Mouse (Mus musculus) 416B (cell line): ENCODE results near the gene Ube2i.
"Not testable (repeated sequence)": the region's sequence is repeated elsewhere in the genome, so short reads cannot be mapped to it uniquely, and the experiment has no call there.

Experiments
- DNase-seq: peaks from one replicate; pipeline ENCODE4 v3.0.0; 2011; ENCODE audit warnings: low read depth

Gene Ube2i

DNA sequence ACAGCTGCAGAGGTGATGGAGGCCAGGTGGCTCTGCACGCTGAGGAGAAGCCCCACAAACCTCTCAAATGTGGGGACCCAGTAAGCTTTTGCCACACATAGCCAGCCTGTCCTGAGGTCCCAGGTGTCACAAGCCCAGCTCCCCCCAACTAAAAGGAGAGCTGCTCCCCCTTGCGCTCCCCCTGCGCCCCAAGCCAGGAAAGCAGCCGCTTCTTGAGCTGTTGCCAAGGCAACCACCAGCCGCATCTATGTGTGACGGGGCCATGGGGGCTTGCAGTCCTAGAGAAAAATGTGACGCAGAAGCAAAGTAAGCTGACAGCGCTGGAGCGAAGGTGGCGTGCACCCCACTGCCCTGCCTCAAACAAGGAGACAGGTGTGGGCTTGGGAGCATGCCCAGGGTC is 20.7 kb downstream of the Ube2i start:
- no peak for DNase-seq

- no peak for DNase-seq
Observed at GRCm38 (mm10) chr17:25252643-25253042, 21.8 kb downstream of the Ube2i start.

DNA sequence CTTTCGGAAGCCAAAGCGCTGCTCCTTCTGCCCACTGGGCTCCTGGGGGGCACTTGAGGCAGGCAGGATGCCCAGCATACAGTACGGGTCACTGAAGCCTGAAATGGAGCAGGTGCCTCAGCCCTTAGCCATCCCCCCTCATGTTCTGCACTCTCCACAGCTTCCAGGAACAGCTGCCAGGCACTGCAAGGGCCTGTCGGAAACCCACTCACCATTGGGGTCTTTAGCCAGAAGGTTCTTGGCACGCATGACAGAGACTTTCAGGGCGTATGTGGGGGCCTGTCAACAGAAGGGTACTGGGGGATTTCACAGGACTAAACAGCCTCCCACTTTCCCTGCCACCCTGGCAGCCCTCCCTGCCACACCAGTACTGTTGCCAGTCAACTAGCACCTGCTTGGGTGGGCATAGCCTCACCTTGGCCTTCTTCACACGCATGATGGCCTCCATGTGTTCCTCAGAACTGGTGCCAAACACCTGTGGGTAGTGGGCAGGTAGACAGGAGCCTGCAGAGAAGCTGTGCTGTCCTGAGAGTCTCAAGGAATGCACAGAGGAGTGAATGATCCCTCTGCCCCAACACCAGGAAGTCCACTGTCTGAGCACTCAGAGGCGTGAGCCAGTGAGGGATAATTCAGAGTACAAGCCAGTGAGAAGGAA is 24.1 kb downstream of the Ube2i start:
- DNase-seq = no peak

GRCm38 (mm10) chr17:25248033-25248750 is 26.2 kb downstream of the Ube2i start:
- DNase-seq = peak; percentile 83

- no peak for DNase-seq
Observed at GRCm38 (mm10) chr17:25244239-25244638, 30.2 kb downstream of the Ube2i start.

- no peak for DNase-seq
Observed at GRCm38 (mm10) chr17:25243131-25243780, 31.2 kb downstream of the Ube2i start.

GRCm38 (mm10) chr17:25239695-25240636 is 34.5 kb downstream of the Ube2i start, which contains the start of the genes Gnptg and Tsr3:
Gene Gnptg (minus strand): TSS chr17:25240124.
Gene Tsr3 (plus strand): TSS chr17:25240170.
- DNase-seq = peak; percentile 92

DNA sequence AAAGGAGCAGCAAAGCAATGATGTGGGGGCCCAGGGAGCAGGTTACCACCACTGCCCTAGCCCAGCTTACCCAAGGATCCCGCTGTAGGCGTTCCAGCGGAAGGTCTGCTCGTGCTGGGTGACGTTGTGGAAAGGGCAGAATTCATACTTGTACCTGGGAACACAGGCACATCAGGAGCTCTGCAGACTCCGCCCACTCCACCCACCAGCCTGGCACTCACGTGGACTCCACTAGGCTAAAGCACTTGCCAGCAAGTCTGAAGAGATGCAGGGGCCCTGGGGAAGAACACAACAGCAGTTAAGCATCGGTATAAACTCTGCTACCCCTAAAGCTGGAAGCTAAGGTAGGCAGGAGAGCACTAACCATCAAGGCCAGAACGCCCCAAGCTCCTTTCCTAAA is 38.8 kb downstream of the Ube2i start:
- DNase-seq = no peak

- not testable (repeated sequence) for DNase-seq
Observed at GRCm38 (mm10) chr17:25231621-25232020, 42.8 kb downstream of the Ube2i start.

DNA sequence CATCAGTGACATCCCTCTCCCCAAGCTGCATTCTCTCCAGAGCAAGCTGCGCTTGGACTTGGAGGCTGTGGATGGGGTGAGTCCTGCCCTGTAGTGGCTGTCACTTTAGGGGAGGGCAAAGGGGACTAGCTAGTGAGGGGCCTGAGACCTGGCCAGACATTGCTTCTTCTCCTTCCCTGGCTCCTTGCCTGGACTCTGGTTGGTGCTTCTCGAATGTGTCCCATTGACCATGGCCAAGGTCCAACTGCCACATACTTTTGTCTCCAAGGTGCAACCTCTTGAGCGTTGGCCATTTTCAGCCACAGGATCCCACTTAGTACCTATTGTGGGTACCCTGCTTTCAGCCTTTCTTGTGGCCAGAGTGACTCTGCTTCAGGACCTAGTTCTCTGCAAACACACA is 43.7 kb downstream of the Ube2i start:
- no peak for DNase-seq

- not testable (repeated sequence) for DNase-seq
Observed at GRCm38 (mm10) chr17:25230014-25230655, 44.3 kb downstream of the Ube2i start.

DNA sequence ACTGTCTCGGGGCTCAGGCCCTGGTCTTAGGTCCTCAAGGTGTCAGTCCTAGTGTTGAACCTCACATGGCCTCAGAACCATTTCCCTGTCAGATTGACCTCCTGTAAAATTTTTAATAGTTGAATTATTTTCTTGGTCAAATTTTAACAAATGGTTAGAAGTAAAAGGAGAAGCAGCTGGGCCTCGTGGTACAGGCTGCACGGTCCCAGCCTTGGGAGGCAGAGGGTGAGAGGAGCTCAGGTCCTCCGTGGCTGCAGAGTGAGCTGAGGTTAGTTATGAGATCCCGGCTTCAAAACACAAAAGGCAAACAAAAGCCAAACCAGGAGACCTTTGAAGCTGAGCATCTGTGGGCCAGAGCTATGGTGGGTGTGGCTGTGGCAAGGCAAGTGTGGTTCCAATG is 46.4 kb downstream of the Ube2i start:
- no peak for DNase-seq

GRCm38 (mm10) chr17:25225659-25226058 is 48.8 kb downstream of the Ube2i start:
- no peak for DNase-seq

- peak; percentile 59 for DNase-seq
Observed at GRCm38 (mm10) chr17:25224586-25225222, 49.7 kb downstream of the Ube2i start.

GRCm38 (mm10) chr17:25222951-25223601 is 51.3 kb downstream of the Ube2i start:
- peak; percentile 61 for DNase-seq

DNA sequence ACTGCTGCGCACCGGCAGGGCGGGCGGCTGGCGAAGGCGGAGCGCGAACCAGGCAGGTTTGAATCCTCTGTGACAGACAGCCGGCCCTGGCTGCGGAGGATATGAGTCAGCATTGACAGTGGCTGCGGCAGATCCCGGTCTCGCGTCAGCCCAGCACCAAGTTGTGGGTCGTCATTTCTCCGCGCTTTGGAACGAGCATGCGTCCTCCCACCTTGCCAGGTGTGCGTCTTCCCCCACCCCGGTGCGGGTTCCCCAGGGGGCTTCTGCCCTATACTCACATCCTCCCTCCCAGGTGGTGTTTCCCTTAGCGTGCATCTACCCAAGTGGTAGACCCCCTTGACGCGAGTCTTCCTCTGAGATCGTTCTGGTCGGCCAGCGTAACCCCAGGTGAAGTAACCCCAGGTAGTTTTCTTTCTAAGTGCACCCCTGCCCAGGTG is 51.9 kb downstream of the Ube2i start:
- DNase-seq = peak; percentile 51

DNA sequence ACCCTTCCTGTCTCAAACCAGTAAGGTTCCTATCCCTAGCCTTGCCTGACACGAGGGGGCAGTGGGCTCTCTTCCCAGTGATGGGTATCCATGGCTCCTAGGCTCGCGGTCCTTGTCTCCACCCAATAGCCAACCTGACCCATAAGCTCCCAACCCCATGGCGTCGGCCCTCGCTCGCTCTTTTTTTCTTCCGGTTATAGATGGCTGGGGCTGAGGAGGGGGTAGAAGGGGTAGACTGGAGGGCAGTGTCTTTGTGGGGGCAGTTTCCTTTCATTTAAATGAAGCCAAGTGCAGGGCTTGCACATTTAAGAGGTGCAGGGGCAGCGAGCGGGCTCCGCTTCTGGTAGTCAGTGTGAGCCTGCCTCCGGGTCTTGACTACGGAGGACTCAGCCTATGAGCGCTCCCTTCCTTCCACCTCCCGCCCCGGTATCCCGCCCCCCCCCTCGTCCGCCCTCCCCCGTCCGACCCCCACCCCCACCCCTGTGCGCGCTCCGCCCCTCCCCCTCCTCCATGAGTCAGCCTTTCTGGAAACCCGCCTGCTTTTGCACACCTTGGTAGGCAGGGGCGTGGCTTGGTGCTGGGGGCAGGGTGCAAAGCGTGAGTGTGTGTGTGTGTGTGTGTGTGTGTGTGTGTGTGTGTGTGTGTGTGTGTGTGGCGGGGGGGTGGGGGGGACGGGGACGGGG is 52.5 kb downstream of the Ube2i start:
- peak; percentile 89 for DNase-seq

DNA sequence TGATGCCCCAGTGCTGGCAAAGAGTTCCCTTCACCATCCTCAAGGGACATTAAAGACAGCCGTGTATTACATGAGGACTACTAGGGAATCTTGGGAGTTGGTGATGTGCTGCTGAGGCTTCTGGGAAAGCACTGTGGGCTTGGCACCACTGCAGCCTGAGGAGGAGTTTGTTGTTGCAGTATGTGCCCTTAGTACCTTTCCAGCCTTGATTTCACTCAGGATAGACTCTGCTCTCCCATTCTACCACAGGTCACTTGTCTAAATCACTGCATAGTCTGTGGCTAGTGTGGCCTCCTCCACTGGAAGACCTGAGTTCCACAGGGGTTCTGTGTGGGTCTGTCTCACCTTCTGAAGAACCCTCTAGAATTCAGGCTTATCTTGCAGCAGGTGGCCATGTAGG is 53.7 kb downstream of the Ube2i start:
- no peak for DNase-seq

GRCm38 (mm10) chr17:25219492-25220295 is 54.7 kb downstream of the Ube2i start:
- peak; percentile 37 for DNase-seq
